Mouse (Mus musculus) E14TG2a.4 (cell line): ENCODE data around the gene Cdk15.

ENCODE experiments used
- H3K27me3 ChIP-seq: 2 replicates; pipeline ENCODE4 v1.6.1; 2014; ENCODE audit warnings: low read length, control low read depth; ENCODE audit not compliant: insufficient read depth
- H3K36me3 ChIP-seq: 2 replicates; pipeline ENCODE4 v1.6.1; 2014; ENCODE audit warnings: low read length, control low read depth; ENCODE audit not compliant: insufficient read depth
- H3K4me1 ChIP-seq: replicated peaks from 2 replicates; pipeline ENCODE4 v1.6.1; 2014; ENCODE audit warnings: low read depth, low read length, control low read depth
- H3K4me3 ChIP-seq: replicated peaks from 2 replicates; pipeline ENCODE4 v1.5.1; 2014; ENCODE audit warnings: mild to moderate bottlenecking, low read length
- H3K9me3 ChIP-seq: 2 replicates; pipeline ENCODE4 v1.6.1; 2014; ENCODE audit warnings: low read length, control low read depth
- CTCF ChIP-seq: conservative IDR thresholded peaks from 2 replicates; pipeline ENCODE4 v1.5.1; 2014; ENCODE audit warnings: low read length
- NANOG ChIP-seq: IDR thresholded peaks from 2 replicates; pipeline ENCODE4 v1.6.1; 2014; ENCODE audit warnings: borderline replicate concordance, low read length, mixed read lengths
- POU5F1 ChIP-seq: IDR thresholded peaks from 2 replicates; pipeline ENCODE4 v1.6.1; 2014; ENCODE audit warnings: low read length, borderline replicate concordance

Cdk15 gene

DNA sequence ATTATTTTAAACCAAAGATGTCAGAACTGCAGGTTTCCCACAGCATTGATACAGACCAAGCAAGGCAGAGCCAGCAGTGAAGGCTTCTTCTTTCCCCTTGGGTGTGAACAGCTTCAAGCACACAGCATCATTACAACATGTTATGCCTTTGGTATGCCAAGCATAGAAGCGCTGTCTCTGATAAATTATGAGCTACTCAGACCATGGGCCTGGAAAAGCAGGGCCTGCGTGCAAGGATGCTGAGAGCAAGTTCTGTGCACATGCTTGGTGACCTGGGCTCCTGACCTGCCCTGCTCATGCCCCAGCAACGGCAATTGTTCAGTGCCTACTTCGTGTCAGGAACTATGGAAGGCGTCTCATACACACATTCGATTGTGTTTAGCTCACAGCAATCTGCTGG, 85.4 kb downstream of the Cdk15 start:
- Histone ChIP-seq H3K4me1 (peaks cover 9% of the 10 kb centered on the region), H3K9me3 (peaks cover 27% of the 10 kb centered on the region), H3K36me3 (peaks cover 3% of the 10 kb centered on the region), H3K4me3 (no peak overlapping the region), H3K27me3 (no peaks in the 10 kb centered on the region)
- TF ChIP-seq NANOG: no peak
- no peak for TF ChIP-seq POU5F1
- TF ChIP-seq CTCF: no peak

DNA sequence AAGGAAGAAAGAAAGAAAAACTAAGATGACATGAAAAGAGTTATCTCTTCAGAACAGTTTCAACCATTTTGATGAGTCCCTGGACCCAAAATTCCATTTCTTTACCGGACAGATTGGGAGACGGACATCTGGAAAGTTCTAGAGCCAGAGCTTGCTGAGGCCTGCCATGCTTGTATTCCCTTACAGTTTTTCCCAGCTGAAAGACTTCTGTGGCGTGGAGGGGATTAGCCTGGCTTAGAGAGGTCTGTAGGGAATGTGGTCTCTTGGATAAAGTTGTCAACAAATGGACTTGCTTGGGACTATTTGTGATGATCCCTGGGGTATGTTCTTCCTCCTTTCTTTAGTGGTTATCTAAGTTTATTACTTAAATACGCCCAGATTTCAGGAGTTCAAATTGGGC, 96.0 kb downstream of the Cdk15 start:
- no peak for TF ChIP-seq POU5F1
- TF ChIP-seq NANOG: no peak
- TF ChIP-seq CTCF: no peak
- H3K9me3 ChIP-seq: peaks cover 40% of the 10 kb centered on the region
- no peaks in the 10 kb centered on the region for H3K36me3 ChIP-seq
- peaks cover 3% of the 10 kb centered on the region; the same call in 1 of the 2 replicates for H3K4me1 ChIP-seq
- H3K4me3 ChIP-seq: no peak overlapping the region
- no peaks in the 10 kb centered on the region for H3K27me3 ChIP-seq

GRCm38 (mm10) chr1:59355440-59355839, 98.7 kb downstream of the Cdk15 start:
- no peak overlapping the region for H3K4me3 ChIP-seq
- peaks cover 8% of the 10 kb centered on the region; the same call in 1 of the 2 replicates for H3K4me1 ChIP-seq
- TF ChIP-seq NANOG: no peak
- TF ChIP-seq CTCF: no peak
- TF ChIP-seq POU5F1: no peak
- H3K9me3 ChIP-seq: peaks cover 30% of the 10 kb centered on the region
- H3K36me3 ChIP-seq: no peaks in the 10 kb centered on the region
- no peaks in the 10 kb centered on the region for H3K27me3 ChIP-seq

DNA sequence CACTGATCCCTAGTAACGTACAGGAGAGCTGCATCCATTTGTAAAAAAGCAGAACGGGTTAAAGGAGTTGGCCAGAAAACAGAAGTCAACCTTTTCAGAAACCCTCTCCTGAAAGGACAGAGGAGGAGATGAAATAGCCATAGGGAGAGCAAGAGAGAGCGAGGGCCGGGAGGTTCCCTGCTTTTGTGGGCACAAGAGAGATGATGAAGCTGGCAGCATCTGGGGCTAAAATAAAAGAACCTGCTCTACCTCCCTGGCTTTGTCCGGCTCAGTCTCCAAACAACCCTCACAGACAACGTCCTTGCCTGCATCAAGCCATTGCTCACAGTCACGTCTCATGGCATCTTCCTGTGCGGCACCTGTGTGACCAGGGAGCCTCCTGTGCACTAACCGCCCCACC, 102.4 kb downstream of the Cdk15 start:
- peaks cover 22% of the 10 kb centered on the region for H3K4me1 ChIP-seq

DNA sequence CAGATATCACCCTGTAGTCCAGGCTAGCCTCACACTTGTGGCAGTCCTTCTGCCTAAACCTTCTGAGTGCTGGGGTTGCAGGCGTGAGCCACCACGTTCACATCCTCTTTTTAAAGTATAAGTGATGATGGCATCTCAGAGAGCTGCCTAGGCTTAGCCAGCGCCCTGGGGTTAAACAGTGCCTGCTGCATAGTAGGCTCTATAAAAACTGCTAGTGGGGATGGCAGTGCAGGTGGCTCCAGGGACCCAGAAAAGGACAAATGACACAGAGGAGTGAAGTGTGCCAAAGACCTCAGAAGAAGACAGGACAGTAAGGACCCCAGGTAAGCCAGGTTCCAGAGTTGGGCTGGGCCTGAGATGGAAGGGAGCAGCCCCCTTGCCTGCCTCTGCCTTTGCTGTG, 104.1 kb downstream of the Cdk15 start:
- Histone ChIP-seq H3K9me3 (no peaks in the 10 kb centered on the region), H3K27me3 (no peaks in the 10 kb centered on the region), H3K36me3 (no peaks in the 10 kb centered on the region), H3K4me1 (peaks cover 19% of the 10 kb centered on the region), H3K4me3 (no peak overlapping the region)
- TF ChIP-seq POU5F1 (no peak), NANOG (no peak), CTCF (no peak)

More for the DNA sequence above, 102.4 kb downstream of the Cdk15 start:
- H3K9me3 ChIP-seq: no peaks in the 10 kb centered on the region
- H3K4me3 ChIP-seq: no peak overlapping the region
- no peaks in the 10 kb centered on the region for H3K27me3 ChIP-seq
- H3K36me3 ChIP-seq: no peaks in the 10 kb centered on the region
- TF ChIP-seq NANOG: no peak
- TF ChIP-seq POU5F1: no peak
- TF ChIP-seq CTCF: no peak

GRCm38 (mm10) chr1:59361460-59361859, 104.8 kb downstream of the Cdk15 start:
- TF ChIP-seq CTCF: no peak
- TF ChIP-seq NANOG: no peak
- TF ChIP-seq POU5F1: no peak
- H3K27me3 ChIP-seq: no peaks in the 10 kb centered on the region
- H3K4me3 ChIP-seq: no peak overlapping the region
- peaks cover 19% of the 10 kb centered on the region for H3K4me1 ChIP-seq
- H3K9me3 ChIP-seq: no peaks in the 10 kb centered on the region
- H3K36me3 ChIP-seq: no peaks in the 10 kb centered on the region

DNA sequence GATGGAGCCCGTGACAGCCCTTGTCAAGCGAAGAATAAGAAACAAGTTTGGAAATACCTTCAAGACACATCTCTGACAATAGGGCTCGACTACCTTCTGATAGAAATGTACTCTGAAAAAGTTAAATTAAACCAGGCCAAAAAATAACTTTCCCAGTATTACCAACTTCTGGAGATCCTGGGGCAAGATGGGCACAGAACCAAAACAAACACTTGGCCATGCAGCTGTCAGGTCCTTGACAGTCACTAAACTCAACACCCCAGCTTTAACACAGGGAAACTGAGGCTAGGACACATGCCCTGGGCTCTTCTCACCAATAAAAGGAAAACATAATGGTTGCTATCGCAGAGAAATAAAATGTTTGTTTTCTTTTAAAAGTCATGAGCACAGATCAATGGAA, 105.3 kb downstream of the Cdk15 start:
- Histone ChIP-seq H3K36me3 (no peaks in the 10 kb centered on the region), H3K27me3 (no peaks in the 10 kb centered on the region), H3K4me1 (peaks cover 21% of the 10 kb centered on the region), H3K9me3 (no peaks in the 10 kb centered on the region), H3K4me3 (no peak overlapping the region)
- TF ChIP-seq POU5F1 (no peak), NANOG (no peak), CTCF (no peak)

GRCm38 (mm10) chr1:59364463-59365040, 107.8 kb downstream of the Cdk15 start:
- peaks cover 47% of the 10 kb centered on the region for H3K4me1 ChIP-seq
- no peak overlapping the region for H3K4me3 ChIP-seq
- TF ChIP-seq POU5F1 (no peak), CTCF (no peak), NANOG (no peak)
- no peaks in the 10 kb centered on the region for H3K36me3 ChIP-seq
- no peaks in the 10 kb centered on the region for H3K9me3 ChIP-seq
- no peaks in the 10 kb centered on the region for H3K27me3 ChIP-seq

- TF ChIP-seq NANOG (no peak), POU5F1 (no peak), CTCF (no peak)
- Histone ChIP-seq H3K4me3 (peak overlapping the region; percentile 24; the same call in 1 of the 2 replicates), H3K9me3 (no peaks in the 10 kb centered on the region), H3K27me3 (no peaks in the 10 kb centered on the region), H3K36me3 (no peaks in the 10 kb centered on the region), H3K4me1 (peaks cover 36% of the 10 kb centered on the region)
Measured at GRCm38 (mm10) chr1:59367928-59368648, 111.4 kb downstream of the Cdk15 start.
